Mouse (Mus musculus): ENCODE results near the gene Tatdn2.

The Tatdn2 gene

DNA sequence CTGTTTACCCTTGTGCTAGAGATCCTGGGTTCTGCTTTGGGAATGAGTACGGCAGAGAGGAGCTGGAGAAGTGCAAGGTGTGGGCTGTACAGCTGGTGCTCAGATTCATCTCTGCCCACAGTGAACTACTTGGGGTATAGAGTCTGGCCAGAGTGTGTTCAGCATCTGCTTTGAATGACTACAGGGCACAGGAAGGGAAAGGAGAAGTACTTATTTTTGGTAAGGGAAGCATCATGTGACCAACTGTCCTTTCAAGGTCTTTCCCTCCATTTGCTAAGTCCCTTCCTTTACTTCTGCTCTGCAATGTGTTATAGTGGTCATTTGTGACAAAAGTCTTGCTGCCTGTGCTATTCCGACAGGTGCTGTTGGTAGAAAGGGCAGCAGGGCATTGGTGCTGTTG is 17.4 kb downstream of the Tatdn2 start:
- DNase-seq (ENCODE audit: low spot score) = peak; percentile 24

DNA sequence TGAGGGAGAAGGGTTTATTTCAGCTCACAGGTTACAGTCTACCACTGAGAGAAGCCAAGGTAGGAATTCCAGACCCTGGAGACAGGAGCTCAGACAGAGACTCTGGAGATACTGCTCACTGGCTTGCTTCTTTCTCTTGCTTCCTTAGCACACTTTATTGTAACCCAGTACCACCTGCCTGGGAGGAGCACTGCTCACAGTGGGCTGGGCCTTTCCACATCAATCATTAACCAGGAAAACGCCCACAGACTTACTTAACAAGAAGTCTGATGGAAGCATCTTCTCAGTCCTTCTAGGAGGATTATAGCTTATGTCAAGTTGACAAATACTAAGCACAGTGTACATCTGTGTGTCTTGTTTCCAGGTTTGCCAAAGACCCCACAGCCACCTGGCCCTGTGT is 17.9 kb downstream of the Tatdn2 start:
- no peak for DNase-seq (ENCODE audit: low spot score)

DNA sequence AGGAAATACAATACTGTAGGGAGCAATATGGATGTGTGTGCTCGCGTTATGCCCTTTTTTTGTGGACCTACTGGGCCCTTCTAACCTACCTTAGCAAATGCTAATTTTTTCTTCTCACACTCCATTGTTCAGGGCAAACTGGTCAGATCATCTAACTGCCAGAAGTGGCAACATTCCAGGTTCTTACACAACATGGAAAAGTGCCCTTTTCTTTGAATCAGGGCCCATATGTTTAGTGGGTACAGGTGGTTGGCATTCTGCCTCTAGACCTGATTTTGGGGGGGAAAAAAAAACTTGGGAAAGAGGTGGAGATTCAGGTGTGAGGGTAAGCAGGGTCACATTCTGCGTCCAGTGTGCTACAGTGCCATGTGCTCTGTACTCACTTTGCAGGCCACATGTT is 20.7 kb downstream of the Tatdn2 start:
- no peak for DNase-seq (ENCODE audit: low spot score)

DNA sequence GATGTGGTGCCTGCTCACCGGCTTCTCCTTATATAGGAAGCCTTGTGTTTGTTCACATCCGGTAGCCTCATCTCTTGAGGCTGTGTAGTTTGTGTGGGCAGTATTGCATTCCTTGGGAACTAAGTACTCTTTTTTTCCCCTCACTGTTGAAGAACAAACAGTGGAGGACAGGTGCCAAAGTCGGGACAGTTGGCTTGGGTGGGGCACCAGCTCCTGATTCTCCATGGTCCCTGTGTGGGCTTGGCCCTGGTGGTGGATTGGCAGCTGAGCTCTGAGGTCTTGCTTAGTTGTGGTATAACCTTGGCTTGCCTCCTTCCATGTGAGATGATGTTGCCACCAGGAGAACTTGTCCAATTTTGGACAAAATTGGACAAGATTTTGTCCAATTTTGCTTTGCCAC is 23.0 kb downstream of the Tatdn2 start, which contains the start of gene Ghrl:
TSS of gene Ghrl (minus strand) at position 3 of the 400 bp plus-strand sequence.
- no peak for DNase-seq (ENCODE audit: low spot score)

DNA sequence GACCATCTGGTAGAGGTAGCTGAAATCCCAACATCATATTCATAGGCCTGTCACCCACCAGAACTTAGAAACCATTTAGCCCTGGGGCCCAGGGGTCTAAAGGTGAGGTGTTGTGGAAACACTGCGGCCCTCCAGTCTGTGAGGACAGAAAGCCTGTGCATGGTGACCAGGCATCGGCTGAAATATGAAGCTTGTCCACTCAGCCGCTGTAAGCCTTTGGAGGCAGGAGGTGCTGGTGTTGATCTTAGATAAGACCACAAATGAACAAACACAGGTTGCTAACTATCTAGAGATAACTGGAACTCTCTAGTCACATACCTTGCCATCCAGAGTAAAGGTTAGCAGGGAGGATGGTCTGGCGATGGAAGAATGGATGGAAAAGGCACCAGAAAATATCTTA is 24.2 kb downstream of the Tatdn2 start:
- DNase-seq (ENCODE audit: low spot score) = no peak

DNA sequence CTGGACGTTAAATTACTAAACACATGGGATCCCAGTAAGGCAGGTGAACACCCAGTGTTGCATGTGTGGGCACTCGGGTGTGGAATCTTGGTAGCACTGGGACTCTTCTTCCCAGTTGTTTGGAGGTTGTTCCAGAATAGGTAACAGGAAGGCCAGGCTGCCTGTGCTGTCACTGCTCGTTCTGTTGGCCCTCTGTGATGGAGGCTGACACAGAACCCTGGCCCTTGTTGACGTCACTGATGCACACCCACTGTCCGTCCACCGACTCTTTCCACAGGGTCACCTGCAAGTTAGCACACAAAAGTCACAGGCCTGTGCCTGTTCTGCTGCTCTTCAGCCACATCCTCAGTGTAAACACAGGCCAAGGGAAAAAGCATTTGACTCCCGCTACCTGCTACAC is 31.3 kb downstream of the Tatdn2 start:
- no peak for DNase-seq (ENCODE audit: low spot score)

DNA sequence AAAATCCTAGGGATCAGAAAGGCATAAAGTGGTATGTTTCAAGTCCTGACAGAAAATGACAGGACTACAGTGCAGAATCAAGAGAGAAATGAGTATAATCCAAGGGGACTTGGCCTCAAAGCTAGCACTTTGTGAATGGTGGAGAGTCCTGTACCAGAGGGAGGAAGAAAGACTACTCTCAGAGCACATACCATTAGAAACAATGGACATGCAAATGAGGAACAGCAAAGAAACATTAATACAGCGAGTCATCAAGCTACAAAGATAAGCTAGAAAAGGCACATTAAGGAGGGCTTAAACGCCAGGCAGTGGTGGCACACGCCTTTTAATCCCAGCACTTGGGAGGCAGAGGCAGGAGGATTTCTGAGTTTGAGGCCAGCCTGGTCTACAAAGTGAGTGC is 34.4 kb downstream of the Tatdn2 start:
- DNase-seq (ENCODE audit: low spot score) = no peak

DNA sequence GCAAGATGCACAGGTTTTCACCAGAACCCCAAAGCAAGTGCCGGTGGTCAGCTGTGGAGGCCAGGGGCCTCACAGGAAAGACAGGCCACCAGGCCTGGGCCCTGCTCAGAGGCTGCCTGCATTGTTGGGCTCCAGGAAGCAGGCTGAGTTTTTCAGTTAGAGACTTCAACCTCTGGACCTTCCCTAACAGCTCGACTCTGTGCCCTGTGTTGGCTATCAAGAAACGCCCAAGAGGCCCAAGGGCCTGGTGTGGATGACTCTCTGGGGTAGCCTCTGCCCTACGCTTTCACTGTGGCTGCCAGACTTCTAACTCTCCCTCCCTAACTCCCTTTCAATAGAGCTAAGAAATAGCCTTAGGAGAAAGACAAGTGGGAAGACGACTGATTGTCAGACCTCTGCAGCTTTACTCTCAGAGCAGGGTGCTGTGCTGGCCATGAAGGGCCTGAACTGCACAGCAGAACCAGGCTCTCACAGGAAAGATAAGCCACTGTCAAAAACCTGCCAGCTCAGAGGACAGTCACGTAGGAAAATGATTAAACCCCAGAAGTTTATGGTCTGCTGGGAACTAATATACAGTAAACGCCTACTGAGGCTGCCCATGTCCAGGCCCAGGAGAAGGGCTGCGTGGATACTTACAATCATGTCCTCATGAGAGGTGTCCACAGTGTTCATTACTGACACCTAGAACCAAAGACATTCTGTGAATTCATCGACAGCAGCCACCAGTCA is 40.6 kb downstream of the Tatdn2 start:
- DNase-seq (ENCODE audit: low spot score) = no peak

DNA sequence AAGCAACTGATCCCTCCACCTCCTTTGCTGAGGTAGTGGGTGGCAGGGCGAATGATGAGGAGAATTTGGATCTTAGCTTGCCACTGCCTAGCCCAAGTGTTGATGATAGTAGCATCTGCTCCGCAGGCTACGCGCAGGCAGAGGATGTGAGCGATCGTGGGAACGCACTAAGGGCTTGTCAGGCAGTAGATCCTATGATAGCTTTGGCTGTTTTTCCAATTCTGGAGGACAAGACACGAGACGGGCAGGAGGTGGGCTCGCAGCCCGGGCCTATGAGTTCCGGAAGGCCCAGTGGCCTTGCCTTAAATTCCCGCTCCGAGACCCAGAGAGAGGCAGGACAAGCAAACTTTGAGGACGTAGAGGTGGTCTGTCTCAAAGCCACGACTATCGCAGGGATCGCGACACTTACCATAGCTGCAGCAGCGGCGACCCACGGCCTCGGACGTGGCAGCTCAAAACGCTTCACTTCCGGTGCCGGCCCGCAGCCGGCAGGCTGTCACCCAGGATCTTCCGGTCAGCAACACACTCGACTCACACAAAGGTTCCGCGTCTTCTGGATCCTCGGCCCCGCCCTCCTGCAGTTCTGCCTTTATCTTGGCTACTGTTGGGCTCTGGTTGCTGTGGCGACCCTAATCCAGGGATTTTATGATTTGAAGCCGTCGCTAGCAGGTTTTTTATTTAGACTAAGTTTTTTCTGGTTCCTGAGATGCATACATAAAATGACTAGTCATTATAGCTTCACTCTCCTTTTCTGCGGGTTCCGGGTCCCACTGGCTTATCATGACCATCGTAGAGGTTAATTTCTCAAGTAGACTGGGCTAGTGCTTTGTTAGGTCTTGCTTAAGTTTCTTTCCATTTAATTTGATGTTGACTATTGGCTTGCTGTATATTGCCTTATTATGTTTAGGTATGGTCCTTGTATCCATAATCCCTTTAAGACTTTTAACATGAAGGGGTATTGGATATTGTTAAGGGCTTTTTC is 43.7 kb downstream of the Tatdn2 start, which contains the start of gene Sec13:
TSS of gene Sec13 (minus strand) at position 508 of the 982 bp plus-strand sequence.
- DNase-seq (ENCODE audit: low spot score) = peak; percentile 51

DNA sequence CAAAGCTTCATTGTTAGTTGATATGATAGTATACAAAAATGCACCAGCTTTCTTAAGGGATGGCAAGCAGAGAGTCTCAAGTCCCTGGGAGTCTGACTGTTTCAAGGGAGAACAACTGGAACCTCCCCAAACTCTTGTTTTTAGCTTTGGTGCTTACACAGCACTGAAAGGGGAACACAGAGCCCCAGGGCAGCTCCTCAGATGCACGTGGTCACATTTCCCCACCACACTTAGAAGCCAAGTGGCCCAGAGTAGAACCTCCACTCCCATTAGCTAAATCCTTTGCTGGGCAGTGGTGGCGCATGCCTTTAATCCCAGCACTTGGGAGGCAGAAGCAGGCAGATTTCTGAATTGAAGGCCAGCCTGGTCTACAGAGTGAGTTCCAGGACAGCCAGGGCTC is 44.6 kb downstream of the Tatdn2 start:
- no peak for DNase-seq (ENCODE audit: low spot score)

DNA sequence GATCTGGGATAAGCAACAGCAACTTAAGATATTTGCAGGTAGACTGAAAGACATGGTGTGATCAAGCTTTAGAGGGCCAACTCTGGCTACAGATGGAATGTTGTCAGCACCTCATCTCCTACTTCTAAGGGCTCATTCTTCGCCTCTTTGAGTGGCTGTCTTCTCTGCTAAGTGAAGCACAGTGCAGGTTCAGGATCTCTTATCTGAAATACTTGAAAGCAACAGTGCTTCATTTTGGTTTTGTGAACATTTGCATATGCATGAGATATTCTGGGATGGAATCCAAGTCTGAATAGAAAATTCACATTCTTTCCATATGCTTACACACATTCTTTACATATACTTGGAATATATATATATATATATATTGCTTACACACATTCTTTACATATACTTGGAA is 45.5 kb downstream of the Tatdn2 start:
- DNase-seq (ENCODE audit: low spot score) = no peak

DNA sequence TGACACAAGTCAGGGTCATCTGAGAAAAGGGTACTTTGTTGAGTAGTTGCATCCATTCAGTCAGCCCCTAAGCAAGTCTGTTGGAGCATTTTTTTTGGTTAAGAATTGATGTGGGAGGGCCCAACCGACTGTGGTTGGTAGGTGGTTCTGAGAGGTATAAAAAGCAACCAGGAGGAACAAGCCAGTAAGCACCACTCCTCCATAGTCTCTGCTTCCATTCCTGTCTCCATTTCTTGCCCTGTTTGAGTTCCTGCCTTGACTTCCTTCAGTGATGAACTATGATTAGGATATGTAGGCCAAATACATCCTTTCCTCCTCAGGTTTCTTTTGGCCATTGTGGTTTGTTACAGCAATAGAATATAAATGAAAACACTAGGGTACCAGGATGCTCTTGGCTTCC is 46.3 kb downstream of the Tatdn2 start:
- DNase-seq (ENCODE audit: low spot score) = no peak

DNA sequence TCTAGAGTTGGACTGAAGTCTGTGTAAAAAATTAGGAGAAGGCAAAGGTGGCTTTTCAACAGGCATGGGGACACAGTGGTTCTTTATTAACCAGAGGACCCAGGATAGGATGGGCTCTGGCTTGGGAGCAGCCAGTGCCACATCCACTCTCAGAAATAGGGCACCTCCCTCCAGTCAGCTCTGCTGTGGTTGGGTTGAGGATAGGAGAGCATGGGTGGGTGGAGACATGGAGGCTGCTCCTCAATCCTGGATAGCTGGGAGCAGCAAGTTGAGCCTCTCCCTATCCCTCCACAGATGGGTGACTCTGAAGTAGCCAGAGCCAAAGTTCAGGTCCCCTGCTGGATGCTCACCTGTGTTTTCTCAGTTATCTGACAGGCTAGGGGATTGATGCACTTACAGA is 48.3 kb downstream of the Tatdn2 start:
- DNase-seq (ENCODE audit: low spot score) = no peak

DNA sequence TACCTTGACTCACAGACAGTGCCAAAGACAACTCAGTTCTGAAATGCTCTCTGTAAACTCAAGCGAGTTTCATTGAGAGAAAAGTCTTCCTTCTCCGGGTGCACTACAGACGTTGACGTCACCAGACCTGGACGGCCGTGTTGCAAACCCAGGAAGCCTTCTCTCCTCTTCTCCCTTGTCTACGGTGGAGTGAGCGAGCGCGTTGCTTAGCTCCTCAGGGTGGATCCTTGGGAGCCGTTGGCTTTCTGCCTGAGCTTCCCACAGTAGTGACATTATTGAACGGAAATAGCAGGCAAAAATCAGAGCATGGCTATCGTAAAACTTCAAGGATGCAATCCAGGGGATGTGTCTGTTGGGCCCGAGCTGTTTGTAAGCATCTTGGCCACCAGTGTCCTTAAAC is 50.4 kb downstream of the Tatdn2 start:
- DNase-seq (ENCODE audit: low spot score) = no peak

DNA sequence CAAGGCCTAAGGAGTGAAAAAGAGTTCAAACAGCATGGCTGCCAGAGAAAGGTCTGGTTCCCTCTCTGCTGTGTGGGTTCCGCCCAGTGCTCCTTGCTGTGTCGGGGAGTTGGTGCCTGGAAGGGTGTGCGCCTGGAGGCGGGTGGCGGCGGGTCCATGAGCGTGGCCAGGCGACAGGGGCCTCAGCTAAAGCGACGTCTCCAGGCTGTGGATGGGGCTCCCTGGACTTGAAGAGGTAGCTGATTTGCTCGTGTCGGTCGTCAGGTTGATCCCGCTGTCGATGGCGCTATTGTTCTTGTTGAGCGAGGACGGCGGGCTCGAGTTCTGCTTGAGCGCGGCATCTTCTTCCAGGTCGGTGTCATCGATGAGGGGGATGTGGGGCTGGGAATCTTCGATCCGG is 51.5 kb downstream of the Tatdn2 start:
- no peak for DNase-seq (ENCODE audit: low spot score)

DNA sequence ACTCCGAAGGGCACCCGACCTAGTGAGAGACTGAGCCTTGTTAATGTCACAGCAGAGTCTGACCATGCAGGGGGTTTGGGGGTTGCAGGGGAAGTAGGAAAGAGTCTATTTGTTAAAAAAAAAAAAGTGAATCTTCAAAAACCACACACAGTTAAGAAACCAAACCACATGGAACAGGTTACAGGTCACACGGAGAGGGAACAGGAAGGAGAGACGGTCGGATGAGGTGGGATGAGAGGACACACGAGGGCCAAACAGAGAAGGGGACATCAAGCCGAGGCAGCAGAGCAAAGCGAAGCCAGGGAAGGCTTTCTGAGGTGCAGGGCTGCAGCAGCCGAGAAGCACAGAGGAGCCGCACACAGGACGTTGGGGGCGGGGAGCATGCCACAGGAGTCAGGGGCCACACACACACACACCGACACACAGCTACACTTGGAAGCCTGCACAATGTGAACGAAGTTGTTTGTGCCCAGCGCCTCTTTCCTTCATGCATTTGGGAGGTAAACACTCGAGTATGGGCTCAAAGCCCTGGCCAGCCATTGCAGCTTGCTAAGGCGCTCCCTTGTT is 52.4 kb downstream of the Tatdn2 start:
- no peak for DNase-seq (ENCODE audit: low spot score)

All from layer of hippocampus, adult 9-10 months (tissue).